Mouse (Mus musculus) erythroblast, adult 5-6 weeks (primary cell): ENCODE measurements at regions not wholly inside any gene's neighbourhood (a gene's known extent, or its start where the extent isn't known, plus 50 kb on each side); places are given as distances from the start of the nearest gene placed in this dataset.
A peak's percentile ranks its signal among the peaks of the same experiment; 100 is the strongest.

Source experiments
- ATAC-seq: replicated peaks from 2 replicates; pipeline ENCODE4 v1.8.0; 2016; ENCODE audit warnings: moderate number of reproducible peaks, mild to moderate bottlenecking, moderate TSS enrichment, inconsistent platforms; ENCODE audit not compliant: poor library complexity, low FRiP score, severe bottlenecking

GRCm38 (mm10) chr12:109272101-109272500 is 180.5 kb upstream of the Dlk1 start:
- no peak for ATAC-seq

GRCm38 (mm10) chr12:109314850-109315249 is 137.8 kb upstream of the Dlk1 start:
- no peak for ATAC-seq

GRCm38 (mm10) chr12:109325986-109326385 is 126.6 kb upstream of the Dlk1 start:
- ATAC-seq, result no peak

- no peak for ATAC-seq
These were observed 81.3 kb upstream of the Dlk1 start for GRCm38 (mm10) chr12:109371327-109371726.

- ATAC-seq, result no peak
These were observed 66.8 kb upstream of the Dlk1 start for GRCm38 (mm10) chr12:109385794-109386193.

GRCm38 (mm10) chr12:109388791-109389190 is 63.8 kb upstream of the Dlk1 start:
- no peak for ATAC-seq

- ATAC-seq, result no peak
These were observed 62.2 kb upstream of the Dlk1 start for GRCm38 (mm10) chr12:109390388-109390920.

- ATAC-seq, result no peak
These were observed 61.6 kb upstream of the Dlk1 start for GRCm38 (mm10) chr12:109390978-109391377.

GRCm38 (mm10) chr12:109393326-109393725 is 59.3 kb upstream of the Dlk1 start:
- no peak for ATAC-seq

GRCm38 (mm10) chr12:109393795-109394194 is 58.8 kb upstream of the Dlk1 start:
- peak; percentile 64; the same call in 1 of the 2 replicates for ATAC-seq

- no peak for ATAC-seq
These were observed 58.2 kb upstream of the Dlk1 start for GRCm38 (mm10) chr12:109394396-109394795.

GRCm38 (mm10) chr12:109396614-109397013 is 56.0 kb upstream of the Dlk1 start:
- no peak for ATAC-seq

- no peak for ATAC-seq
These were observed 55.2 kb upstream of the Dlk1 start for GRCm38 (mm10) chr12:109397175-109398058.

- no peak for ATAC-seq
These were observed 54.1 kb upstream of the Dlk1 start for GRCm38 (mm10) chr12:109398473-109398872.

- ATAC-seq, result no peak
These were observed 53.7 kb upstream of the Dlk1 start for GRCm38 (mm10) chr12:109398951-109399350.

GRCm38 (mm10) chr12:109399591-109399990 is 53.0 kb upstream of the Dlk1 start:
- ATAC-seq, result no peak

- no peak for ATAC-seq
These were observed 52.6 kb upstream of the Dlk1 start for GRCm38 (mm10) chr12:109400041-109400440.

- no peak for ATAC-seq
These were observed 51.6 kb upstream of the Dlk1 start for GRCm38 (mm10) chr12:109400936-109401586.

- ATAC-seq, result no peak
These were observed 50.9 kb upstream of the Dlk1 start for GRCm38 (mm10) chr12:109401696-109402095.

- ATAC-seq, result no peak
These were observed 50.4 kb upstream of the Dlk1 start for GRCm38 (mm10) chr12:109402226-109402625.
